In the genomic region with DNA sequence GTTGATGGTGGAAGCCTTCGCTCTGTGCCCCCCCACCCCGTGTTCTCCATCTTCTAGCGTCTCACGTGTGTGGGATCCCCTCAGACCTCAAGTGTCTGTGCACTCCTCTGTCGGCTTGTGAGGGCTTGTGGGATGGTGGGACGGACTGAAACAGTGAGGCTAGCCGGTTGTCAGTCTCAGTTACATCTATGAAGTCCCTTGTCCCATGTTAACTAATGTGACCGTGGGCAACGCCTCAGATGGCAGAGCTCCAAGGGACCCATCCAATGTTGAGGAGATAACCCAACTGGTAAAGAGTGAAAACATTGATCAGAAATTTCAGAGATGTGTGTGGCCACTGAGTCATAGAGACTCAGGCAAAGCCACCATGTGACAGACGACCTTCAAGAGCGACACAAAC, we compare ENCODE assay signal across 26 mouse cellular contexts.
"Had no signal": no experiment of that assay in that cellular context is flagged by ENCODE, and none has a peak within 500 bp of the region (broad histone marks: within the 10 kb centered on the region; RNA-seq: fewer than 3 reads in every experiment).

No protein-coding gene starts in this region.

- ATAC-seq: hindbrain, embryonic 16.5 days; intestine, embryonic 16.5 days had no signal

- H3K4me1 ChIP-seq: liver, embryonic 13.5 days had no signal

- H3K4me3 ChIP-seq: heart, embryonic 13.5 days; heart, embryonic 15.5 days; hindbrain, embryonic 12.5 days; kidney, embryonic 15.5 days; limb, embryonic 12.5 days; liver, embryonic 13.5 days had no signal

- DNase-seq: gastrocnemius, postnatal 14 days; gastrocnemius, postnatal 36 days; heart, adult 18-20 months; heart, postnatal 14 days; heart, postnatal 36 days; kidney, adult 11 months; kidney, adult 2 months; kidney, adult 9 months; kidney, postnatal 14 days; kidney, postnatal 36 days; layer of hippocampus, adult 9-11 months; layer of hippocampus, postnatal 36 days; left cerebral cortex, postnatal 4 days; liver; liver, embryonic 13.5 days had no signal

- H3K27ac ChIP-seq: heart, embryonic 13.5 days; heart, embryonic 15.5 days; hindbrain, embryonic 12.5 days; kidney, postnatal 0 days; limb, embryonic 12.5 days; liver, embryonic 13.5 days had no signal

- H3K27me3 ChIP-seq: heart, embryonic 13.5 days; heart, embryonic 15.5 days; limb, embryonic 12.5 days; liver, embryonic 13.5 days had no signal

- H3K4me2 ChIP-seq: heart, embryonic 11.5 days; heart, embryonic 13.5 days; heart, embryonic 15.5 days; hindbrain, embryonic 12.5 days; hindbrain, embryonic 14.5 days; kidney, embryonic 15.5 days; limb, embryonic 12.5 days; liver, embryonic 11.5 days; liver, embryonic 13.5 days had no signal

- H3K36me3 ChIP-seq: heart, embryonic 13.5 days; heart, embryonic 15.5 days; hindbrain, embryonic 12.5 days; kidney, embryonic 15.5 days; limb, embryonic 12.5 days; liver, embryonic 13.5 days had no signal

- H3K9me3 ChIP-seq: heart, embryonic 15.5 days; liver, embryonic 13.5 days had no signal

- H3K9ac ChIP-seq: heart, embryonic 13.5 days; heart, embryonic 15.5 days; hindbrain, embryonic 12.5 days; hindbrain, embryonic 14.5 days; kidney, embryonic 15.5 days; limb, embryonic 12.5 days; liver, embryonic 13.5 days had no signal
